Mouse (Mus musculus) right cerebral cortex, postnatal 4 days (tissue): ENCODE data around the gene Rtf1.
"Not testable (repeated sequence)": the region's sequence is repeated elsewhere in the genome, so short reads cannot be mapped to it uniquely, and the experiment has no call there.

Experiments used
- DNase-seq: peaks from one replicate; pipeline ENCODE4 v3.0.0-alpha.2; 2022

The Rtf1 gene

DNA sequence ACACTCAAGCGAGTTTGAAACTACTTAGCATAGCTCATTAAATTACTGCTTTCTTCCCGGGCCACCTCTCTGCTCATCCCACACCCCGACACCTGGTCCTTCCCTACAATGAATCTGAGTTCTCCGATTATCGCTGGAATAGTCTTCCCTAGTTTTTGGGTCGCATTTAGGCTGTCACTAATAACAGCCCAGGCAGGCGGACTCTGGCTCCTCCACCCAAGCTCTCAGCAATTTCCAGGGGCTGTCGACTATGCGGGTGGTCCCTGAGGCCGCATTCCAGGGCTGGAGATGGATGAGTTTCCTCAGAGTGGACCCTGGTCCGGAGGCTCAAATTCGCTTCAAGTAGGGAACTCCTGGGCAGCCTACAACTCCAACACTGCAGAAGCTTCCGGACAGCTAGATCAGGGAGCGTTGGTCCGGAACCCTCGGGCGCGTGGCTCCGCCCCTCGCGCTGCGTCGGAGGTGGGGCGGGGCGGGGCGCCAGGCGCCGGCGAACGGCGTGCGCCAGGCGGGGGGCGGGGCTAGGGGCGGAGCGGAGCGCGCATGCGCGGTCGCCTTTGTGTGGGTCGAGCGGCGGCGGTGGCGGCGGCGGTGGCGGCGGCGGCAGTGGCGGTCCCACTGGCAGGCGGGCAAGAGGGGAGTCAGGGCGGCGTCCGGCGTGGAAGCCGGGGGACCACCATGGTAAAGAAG lies at the start of gene Rtf1:
TSS of gene Rtf1 (plus strand) at position 544 of the 690 bp plus-strand sequence.
- DNase-seq: peak; percentile 100

DNA sequence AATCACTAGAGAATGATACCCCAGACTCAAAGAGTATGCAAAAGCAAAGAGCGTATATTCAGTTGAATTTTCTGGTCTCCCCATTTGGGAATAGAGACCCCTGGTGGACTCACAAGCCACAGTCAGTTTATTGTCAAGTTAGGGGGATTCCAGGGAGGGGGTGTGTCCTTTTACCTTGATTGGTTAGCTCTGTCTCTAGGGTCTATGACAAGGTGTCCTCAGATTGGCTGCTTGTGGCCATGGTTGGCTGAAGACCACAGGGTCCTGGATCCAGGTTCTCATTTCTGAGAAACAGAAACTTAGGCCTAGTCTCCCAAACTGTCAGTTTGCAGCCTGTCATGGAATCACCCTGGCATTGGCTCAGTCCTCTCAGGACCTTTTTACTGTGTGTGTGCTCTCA lies 38.1 kb upstream of the Rtf1 start:
- no peak for DNase-seq

DNA sequence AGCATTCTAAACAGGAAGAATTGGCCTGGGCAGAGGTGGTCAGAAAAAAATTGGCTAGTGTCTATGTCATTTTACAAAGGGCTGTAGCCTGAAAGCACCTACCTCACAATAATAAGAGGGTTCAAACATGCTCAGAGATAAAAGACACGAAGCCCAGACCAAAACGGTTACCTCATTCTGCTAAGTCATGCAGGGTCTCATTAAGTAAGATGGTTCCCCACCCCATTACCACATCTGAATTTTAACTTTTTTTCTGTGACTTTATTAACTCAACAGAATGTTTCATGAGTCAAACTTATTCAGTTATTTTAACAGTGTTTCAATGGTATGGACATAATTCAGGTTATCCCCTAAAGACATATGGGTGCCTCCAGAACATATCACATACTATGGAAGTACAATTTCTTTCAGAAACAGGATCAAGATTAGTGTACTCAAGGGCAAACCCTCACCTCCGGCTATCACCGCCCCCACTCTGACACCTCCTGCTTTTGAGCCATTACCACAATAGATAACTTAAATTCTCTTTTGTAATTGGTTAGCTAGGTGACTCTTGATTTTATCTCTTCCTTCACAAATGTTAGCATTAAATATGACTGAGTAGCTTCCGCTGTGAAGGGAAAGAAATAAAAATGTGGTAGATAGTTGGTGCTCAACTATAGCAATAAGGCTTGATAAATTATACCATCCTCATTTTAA lies 33.5 kb upstream of the Rtf1 start:
- DNase-seq: no peak

DNA sequence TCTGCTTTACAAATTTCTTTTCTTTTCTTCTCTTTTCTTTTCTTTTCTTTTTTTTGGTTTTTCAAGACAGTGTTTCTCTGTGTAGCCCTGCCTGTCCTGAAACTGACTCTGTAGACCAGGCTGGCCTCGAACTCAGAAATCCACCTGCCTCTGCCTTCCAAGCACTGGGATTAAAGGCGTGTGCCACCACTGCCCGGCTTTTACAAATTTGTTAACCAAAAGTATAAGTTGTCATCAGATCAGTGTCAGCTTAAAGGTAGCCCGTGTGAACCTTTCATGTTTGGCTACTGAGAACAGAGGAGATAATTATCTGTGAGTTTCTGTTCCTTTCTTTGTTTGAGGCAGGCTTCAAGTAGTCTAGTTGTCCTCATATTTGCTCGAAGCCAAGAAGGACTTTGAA lies 30.6 kb upstream of the Rtf1 start:
- DNase-seq: no peak

- DNase-seq: peak; percentile 76
Measured at GRCm38 (mm10) chr2:119662220-119663182, 12.4 kb upstream of the Rtf1 start, which contains the start of gene Ndufaf1. Gene Ndufaf1 (minus strand): TSS chr2:119662827.

- DNase-seq: not testable (repeated sequence)
Measured at GRCm38 (mm10) chr2:119665744-119666143, 9.1 kb upstream of the Rtf1 start.

DNA sequence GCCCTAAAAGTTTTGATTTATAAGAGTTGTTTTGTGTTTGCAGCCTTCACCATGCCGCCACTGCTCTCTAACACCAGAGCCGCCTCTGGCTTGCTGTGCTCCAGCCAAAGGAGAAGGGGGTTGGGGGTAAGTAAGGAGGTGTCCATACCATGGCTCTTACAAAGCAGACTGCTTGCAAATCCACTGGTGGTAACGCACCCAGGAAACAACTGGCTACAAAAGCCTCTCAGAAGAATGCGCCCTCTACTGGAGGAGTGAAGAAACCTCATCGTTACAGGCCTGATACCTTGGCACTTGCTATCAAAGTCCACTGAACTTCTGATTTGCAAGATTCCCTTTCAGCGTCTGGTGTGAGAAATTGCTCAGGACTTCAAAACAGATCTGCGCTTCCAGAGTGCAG lies 5.9 kb upstream of the Rtf1 start:
- no peak for DNase-seq

GRCm38 (mm10) chr2:119675215-119675784 lies 432 bp downstream of the Rtf1 start:
- DNase-seq: no peak

GRCm38 (mm10) chr2:119675831-119676230 lies 963 bp downstream of the Rtf1 start:
- DNase-seq: no peak

DNA sequence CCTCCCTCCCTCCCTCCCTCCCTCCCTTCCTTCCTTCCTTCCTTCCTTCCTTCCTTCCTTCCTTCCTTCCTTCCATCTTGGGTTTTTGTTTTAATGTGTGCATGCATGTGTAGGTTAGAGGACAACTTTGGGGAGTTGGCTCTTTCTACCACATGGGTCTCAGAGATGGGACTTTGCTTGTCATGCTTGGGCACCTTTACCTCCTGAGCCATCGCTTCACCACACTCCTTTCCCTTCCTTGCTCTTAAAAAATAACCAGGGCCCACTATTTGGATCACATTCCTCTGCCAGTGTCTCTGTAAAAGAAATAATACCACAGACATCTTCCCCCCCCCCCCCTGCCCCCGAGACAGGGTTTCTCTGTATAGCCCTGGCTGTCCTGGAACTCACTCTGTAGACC lies 8.8 kb downstream of the Rtf1 start:
- no peak for DNase-seq

- DNase-seq: no peak
Measured at GRCm38 (mm10) chr2:119692003-119692701, 17.3 kb downstream of the Rtf1 start.

DNA sequence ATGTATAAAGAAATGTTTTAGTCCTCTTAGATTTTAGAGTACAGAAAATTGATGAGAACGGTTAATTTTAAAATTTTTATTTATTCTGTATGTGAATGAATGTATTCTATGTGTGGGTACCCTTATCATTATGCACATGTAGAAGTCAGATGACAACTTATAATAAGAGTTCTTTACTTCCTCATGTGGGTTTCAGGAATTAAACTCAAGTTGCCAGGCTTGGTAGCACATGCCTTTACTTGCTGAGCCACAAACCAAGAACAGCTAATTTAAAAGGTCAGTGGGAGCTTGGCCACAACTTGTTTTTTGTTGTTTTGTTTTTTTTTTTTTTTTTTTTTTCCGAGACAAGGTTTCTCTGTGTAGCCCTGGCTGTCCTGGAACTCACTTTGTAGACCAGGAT lies 20.0 kb downstream of the Rtf1 start:
- DNase-seq: no peak

DNA sequence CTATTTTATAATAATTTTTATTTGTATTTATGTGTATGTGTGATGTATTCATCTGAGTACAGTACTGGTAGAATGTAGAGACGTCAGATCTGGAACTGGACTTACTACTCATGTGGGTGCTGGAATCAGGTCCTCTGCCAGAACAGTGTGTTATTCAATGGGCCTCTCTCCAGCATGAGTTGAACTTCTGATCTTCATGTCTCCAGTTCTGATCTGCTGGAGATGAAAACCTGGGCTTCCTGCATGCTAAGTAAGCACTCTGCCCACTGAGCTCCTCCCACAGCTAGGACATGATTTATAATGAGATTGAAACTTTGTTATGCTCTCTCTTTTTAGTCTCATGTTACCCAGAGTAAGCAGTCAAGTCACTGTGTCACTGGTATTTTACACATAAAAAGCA lies 21.2 kb downstream of the Rtf1 start:
- no peak for DNase-seq

- DNase-seq: no peak
Measured at GRCm38 (mm10) chr2:119698472-119698871, 23.6 kb downstream of the Rtf1 start.

DNA sequence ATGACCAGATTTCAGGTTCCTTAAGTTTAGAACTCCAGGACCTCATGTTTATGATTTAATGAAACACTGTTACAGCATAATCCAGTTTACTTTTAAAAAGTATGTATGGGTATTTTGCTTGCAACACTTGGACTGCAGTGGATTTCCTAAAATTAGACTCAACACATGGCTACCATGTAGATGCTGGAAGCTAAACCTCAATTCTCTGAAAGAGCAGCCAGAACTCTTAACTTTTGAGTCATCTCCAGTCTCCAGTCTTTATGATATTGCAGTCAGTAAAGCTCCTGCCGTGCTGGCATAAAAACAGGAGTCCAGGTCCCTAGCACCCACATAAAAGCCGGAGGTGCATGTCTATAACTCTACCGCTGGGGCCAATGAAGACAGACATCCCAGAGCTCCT lies 25.1 kb downstream of the Rtf1 start:
- no peak for DNase-seq

- no peak for DNase-seq
Measured at GRCm38 (mm10) chr2:119703171-119703570, 28.3 kb downstream of the Rtf1 start.

GRCm38 (mm10) chr2:119707676-119708075 lies 32.8 kb downstream of the Rtf1 start:
- DNase-seq: no peak

GRCm38 (mm10) chr2:119710011-119710410 lies 35.1 kb downstream of the Rtf1 start:
- DNase-seq: no peak

DNA sequence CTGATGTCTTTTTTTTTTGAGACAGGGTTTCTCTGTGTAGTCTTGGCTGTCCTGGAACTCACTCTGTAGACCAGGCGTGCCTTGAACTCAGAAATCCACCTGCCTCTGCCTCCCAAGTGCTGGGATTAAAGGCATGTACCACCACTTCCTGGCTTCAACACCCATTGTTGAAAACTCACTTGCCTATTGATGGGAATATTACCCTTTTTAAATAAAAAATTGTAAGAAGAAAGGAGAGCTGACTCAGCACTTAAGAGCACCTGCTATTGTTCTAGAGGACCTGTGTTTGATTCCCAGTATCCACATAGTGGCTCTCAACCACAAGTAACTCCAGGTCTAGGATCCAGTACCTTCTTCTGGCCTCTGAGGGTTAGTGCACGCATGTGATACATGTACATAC lies 41.0 kb downstream of the Rtf1 start:
- not testable (repeated sequence) for DNase-seq

DNA sequence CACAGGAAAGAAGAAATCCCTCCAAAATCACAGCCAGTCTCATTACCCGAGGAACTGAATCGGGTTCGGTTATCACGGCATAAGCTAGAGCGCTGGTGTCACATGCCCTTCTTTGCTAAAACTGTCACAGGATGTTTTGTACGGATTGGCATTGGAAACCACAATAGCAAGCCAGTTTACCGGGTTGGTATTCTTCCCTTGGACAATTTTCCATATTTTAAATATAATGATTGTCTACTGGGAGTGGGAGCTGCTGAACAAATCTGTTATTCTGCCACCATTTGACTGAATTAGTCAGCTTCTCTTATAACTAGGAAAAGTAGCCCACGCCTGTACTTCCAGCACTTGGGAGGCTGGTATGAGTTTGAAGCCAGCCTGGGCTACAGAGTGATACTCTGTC lies 46.2 kb downstream of the Rtf1 start:
- no peak for DNase-seq

- DNase-seq: no peak
Measured at GRCm38 (mm10) chr2:119727762-119728416, 53.0 kb downstream of the Rtf1 start.

DNA sequence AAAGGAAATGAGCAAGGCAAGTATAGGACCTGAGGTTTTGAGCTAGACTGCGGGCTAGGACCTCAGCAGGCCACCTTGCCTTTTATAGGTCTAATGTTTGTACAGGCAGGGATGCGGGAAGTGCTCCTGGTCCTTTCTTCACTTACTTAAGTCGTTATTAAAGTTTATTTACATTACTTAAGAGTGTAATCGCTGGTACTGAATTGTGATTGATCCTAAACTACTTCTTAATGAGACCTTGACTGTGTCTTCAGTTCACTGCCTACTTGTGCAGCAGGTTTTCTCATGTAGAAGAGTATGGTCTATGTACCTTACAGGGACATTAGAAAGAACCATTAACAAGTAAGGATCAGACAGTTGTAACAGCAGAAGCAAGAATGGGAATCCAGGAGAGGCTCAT lies 55.9 kb downstream of the Rtf1 start:
- DNase-seq: no peak
